Mouse (Mus musculus) cerebellum, postnatal 10 days (tissue): ENCODE measurements at regions not wholly inside any gene's neighbourhood (a gene's known extent, or its start where the extent isn't known, plus 50 kb on each side); places are given as distances from the start of the nearest gene placed in this dataset.

Experiments used
- DNase-seq, 2 experiments: peaks; one replicate each; pipeline ENCODE4 v3.0.0; 2021; ENCODE audit warnings: mixed read lengths in 2 of 2

DNA sequence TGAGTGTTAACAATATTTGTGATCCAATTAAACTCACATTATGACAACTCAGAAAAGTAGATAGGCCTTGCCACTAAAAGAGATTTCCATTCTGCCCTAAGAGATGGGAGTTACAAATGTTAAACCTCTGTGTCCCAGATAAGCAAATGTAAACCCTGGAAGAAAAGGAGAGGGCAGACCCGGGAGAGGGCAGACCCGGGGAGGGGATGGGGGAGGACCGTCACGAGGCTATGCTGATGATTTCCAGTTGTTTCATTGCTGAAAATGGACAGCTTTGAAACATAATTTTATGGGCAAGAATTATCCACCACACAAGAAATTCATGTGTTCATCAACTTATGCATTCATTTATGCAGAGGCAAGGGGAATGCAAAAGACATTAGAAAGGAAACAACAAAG is 159.7 kb upstream of the Cited2 start:
- no peak for DNase-seq

DNA sequence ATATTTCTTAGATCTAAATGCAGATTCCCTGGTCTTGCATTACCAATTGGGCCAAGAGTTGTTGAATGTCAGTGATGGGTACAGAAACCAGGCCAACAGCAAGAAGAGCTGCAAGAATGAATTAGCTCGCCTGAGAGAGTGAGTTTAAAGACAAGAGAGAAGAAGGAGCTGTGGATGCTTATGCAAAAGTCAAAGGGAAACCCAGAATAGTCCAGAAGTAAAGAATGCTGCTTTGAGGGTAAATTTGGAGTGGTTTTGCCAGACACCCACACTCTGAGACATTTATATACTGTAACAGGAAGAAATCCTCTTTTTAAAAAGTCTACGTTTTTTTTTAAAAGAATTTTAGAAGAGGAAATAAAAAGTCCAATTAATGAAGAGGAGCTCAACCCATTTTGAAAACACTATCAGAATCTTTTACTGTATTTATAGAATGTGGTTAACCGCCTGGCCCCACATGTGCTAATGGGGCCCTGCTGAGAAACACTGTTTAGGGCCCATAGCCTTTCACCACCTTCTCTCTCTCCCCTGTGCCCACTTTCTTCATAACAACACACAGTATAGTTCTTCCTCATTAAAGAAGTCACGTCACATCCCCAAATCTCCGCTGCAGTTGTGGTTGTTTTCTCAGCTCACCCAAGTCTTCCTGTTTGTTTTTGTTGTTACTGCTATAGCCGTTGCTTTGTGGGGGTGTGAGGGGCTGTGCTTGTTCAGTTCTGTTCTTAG is 158.0 kb upstream of the Cited2 start:
- no peak for DNase-seq

DNA sequence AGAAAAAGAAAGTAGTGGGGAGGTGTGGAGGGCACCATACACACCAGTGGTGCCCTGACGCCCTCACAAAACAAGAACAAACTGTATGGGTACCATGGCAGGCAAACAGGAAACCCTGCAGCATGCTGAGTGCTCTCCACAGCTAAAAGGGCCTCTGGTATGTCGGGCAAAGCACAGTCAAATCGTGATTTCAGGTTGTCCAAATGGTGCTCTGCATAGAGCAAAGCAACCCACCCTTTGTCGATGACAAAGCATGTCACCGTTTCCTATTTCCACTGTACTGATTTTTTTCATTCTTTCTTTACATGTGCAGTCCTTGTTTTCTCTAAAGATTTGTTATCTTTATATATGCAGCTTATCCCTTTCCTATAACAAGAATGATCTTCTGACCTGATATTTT is 156.0 kb upstream of the Cited2 start:
- DNase-seq, result no peak

DNA sequence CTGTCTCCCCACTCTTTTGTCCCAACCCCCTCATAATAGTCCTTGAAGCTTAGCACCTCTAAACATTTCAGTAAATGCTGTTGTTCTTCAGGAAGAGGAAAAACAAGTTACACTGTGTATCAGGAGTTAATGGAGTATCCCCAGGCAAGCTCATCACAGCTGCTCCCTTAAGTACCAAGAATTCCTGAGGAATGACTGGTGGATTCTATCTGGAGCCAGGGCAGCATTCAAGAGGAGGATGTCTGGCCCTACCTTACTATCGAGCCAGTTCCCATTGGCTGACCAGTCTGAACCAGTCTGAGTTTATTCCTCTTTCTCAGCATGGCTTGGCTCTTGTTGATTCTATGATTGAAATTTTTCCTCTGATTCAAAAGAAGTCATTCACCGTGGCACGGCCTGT is 155.4 kb upstream of the Cited2 start:
- DNase-seq, result no peak

DNA sequence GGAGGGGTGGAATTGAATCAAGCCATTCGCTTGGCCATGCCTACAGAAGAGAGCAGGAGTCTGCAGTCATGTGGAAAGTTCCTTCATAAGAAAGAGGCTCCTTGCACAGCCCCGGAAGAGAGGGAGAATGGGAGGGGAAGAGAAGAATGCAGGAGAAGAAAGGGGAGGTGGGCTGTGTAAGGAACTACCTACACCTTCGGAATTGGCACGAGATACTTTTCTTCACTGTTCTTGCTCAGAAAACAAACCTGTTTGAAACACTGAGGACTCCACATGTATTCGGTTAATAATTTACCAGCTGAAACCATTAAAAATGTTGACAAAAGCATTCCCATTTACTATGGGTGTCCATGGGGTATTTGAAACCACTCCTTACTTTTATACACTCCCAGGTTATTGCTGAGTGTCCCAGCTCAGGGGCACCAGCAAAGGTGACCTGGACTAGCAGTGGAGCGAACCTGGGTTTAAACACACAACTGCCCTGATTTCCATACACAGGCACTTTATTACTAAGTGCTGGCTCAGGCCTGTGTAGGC is 153.4 kb upstream of the Cited2 start:
- no peak for DNase-seq

DNA sequence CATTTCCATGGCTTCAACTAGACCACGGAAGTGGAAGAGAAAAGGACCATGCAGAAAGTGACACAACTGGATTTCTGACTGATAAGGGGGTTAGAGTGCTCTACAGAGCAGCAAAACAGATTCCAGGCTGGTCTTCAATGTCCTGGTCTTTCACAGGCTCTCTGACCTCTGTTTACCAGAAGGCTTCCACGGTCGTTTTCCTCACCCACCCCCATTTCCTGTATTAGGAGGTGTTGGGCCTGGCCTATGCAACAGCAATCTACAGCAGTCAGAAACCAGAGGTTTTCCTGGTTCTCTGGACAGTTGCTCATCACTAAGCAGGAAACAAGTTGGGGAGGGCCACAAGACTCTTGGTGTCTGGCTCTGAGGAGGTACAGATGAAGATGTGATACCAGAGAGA is 148.1 kb upstream of the Cited2 start:
- no peak for DNase-seq

DNA sequence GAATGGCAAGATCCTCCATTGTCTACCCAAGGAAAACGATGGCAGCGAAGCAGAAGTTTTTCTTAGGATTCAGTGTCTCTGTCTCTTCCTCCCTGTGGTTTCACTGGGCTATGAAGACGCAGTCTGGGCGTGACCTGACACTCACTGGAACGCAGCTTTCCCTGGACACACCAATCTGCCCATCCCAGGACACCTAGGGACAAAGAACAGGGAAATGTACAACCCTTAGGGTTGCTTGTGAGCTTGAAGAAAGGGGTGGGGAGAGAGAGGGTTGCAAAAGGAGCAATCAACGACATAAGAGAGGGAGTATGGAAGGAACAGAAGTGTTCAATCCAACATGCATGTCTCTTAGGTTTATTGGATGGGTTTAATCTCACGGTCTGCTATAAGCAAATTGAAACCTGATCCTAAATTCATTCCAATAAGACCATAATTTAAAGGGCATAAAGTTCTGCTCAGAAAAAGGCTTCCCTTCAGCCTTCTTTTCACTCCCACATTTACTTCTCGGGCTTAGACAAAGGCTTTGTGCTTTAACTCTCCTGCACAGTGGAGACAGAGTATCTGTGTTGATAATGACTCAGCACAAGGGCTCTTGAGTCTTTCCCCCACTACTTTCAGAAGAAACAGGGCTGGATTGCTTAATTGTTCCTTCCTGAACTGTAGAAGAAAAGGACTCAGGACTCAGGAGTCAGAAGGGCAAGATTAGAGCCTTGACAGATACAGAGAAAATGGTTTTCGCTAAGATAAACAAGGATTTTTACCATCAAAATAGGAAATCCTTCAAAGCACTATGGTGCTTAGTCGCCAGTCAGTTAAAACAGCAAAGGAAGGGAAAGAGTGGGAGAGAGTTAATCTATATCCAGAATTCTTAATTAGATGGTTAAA is 147.3 kb upstream of the Cited2 start:
- DNase-seq, result no peak

DNA sequence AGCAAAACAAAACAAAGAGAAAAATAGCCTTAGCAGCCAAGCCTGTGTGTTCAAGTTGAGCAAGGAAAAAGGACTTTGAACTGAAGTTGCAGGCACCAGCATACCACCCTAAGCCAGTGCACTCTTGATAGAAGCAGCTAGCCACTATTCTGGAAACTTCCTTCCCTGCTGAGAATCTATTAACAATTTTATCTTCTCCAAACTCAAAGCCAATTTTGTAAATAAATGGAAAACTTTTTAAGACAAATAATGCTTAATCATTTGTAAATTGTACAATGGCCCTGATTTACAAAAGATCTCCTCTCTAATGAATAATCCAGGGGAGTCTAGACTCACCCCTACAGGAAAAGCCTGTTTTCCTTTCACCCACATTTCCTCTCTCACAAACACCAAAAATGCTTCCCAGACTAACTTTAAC is 146.7 kb upstream of the Cited2 start:
- no peak for DNase-seq

DNA sequence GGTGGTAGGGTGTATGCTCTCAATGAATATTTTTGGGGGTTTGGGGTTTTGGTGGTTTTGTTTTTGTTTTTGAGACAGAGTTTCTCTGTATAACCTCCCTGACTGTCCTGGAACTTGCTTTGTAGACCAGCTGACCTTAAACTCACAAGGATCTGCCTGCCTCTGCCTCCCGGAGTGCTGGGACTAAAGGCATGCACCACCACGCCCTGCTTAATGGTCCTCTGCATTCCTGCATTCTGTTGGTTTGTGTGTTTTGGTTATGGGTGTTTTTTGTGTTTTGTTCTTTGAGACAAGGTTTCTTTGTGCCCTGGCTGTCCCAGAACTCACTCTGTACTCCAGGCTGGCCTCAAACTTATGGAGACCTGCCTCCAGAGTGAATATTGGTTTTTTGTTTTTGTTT is 143.6 kb upstream of the Cited2 start:
- no peak for DNase-seq

DNA sequence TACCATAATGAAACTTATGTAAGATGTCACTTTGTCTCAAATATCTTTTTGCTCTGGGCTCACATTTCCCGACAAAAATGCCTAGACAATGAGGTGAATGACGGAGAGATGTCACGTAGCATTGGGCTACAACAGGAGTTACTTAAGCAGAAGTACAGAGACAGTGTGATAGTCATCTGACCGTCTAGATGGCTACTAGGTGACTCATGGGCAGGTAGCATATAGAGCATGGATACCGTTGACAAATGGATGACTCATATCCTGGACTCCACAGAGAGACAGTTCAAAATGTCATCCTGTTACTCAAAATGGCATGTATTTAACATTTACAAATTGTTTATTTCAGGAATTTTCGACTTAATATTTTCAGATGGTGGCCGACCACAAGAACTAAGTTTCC is 138.2 kb upstream of the Cited2 start:
- DNase-seq, result no peak

DNA sequence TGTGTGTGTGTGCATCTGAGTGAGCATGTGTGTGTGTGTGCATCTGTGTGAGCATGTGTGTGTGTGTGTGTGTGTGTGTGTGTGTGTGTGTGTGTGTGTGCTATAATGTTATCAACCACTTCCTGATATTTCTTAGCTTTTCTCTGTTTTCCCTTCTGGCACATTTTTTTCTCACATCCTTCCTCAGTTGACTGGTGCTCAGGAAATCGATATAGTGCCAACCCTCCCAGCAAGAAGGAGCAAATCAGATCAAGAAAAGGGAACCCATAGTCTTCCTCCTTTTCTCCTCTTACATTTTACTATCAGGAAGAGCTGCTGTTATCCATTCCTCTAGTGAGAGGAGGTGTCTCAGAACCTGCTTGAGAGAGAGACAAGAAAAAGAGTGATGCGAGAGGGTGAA is 136.1 kb upstream of the Cited2 start:
- DNase-seq, result no peak

DNA sequence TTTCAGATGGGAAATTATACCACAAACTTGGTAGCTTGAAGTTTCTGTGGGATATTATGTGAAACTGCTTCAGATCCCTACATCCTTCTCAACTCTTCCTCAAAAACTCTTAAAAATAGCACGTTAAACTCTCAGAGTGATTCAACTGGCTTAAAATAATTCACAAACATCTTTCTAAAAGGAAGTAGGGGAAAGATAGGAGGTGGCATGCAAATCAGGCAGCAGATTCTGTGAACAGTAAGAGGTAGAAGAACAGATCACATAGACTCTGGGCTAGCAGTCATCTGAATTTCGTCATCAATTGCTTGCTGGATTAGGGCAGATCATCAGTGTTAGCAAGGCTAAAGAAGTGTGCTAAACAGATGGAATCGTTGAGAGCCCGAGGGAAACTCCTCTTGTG is 133.9 kb upstream of the Cited2 start:
- DNase-seq, result no peak

DNA sequence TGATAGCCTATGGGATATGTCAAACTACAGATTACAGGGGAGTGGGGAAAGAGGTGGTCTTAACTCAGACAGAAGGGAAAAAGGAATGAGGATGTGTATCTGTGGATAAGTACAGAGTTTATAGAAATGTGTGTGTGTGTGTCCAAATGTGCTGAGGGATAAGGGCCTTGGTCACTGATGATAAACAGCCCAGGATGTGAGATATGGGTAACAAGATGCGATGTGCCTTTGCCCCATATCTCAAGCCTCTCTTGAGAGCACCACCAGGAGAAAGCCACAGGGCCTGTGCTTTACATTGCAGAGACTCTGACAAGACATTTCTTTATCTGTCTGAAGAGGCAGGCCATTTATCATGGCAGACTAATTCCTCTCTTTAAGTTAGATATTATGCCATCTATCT is 132.8 kb upstream of the Cited2 start:
- DNase-seq, result no peak

DNA sequence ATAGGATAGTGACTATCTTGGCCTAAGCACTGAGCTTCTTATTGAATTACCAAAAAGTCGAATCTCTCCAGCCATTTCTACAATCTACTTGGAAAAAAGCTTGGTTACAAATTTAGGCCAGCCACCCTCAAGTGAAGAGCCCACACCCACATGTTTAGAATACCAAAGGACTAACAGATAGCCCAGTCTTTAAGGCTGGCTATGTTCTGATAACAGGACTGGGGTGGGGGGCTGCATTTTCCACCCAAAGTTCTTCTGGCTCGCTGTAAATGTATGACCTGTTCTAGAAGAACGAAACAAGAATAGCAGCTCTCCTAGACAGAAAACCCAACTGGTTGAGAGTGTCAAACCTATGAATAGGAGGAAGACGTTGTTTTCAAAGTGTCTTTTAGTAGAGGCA is 130.6 kb upstream of the Cited2 start:
- DNase-seq, result no peak

DNA sequence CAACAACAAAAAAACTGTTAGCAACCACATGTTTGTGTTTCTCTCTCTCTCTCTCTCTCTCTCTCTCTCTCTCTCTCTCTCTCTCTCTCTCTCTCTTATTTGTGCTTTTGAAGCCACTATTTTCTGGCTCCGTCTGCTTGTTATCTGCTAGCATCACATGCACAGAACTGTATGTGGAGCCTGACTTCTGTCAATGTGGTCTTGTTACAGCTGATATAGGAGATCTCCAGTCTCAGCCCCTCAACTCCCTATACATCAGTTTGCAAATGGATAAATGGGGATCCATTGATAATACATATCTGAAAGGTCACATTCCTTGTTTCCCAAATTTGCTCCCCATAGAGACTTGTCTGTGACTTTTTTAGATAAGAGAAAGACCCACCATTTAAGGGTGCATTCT is 126.9 kb upstream of the Cited2 start:
- DNase-seq, result no peak

DNA sequence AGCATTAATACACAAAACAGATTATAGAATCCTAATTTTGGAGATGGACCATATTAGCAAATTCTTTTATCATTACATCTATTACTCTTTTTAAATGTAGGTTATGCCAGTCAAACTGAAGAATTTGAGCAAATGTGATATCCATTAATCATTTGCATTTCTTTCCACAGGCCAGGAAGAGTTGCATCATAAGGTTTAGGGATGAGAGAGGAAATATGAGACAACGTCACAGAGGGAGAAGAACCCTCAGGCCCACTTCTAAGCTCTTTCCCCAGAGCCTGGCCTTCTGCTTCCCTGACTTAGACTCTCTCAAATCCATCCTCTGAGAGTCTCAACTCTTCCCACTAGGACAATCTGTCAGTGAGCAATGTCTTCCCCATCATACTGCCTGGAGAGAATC is 126.3 kb upstream of the Cited2 start:
- DNase-seq, result no peak

DNA sequence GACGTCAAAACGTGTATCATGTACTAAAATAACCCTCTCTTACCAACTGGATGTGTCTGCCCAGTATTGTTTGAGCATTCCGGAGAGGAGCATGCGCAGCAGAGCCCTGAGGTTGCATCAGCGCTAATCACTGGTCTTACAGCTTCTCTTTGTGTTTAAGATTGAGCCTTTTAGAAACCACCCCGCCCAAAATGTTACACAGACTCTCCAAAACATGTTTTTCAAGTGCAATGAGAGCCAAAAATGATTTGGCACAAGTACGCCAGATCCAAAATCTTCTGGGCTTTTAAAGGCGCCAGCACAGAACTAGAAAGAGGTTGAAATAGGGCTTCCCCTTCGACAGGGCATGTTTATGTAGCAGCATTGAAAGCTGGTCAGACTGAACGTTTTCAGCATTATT is 123.8 kb upstream of the Cited2 start:
- DNase-seq, result peak; percentile 31 to 49

DNA sequence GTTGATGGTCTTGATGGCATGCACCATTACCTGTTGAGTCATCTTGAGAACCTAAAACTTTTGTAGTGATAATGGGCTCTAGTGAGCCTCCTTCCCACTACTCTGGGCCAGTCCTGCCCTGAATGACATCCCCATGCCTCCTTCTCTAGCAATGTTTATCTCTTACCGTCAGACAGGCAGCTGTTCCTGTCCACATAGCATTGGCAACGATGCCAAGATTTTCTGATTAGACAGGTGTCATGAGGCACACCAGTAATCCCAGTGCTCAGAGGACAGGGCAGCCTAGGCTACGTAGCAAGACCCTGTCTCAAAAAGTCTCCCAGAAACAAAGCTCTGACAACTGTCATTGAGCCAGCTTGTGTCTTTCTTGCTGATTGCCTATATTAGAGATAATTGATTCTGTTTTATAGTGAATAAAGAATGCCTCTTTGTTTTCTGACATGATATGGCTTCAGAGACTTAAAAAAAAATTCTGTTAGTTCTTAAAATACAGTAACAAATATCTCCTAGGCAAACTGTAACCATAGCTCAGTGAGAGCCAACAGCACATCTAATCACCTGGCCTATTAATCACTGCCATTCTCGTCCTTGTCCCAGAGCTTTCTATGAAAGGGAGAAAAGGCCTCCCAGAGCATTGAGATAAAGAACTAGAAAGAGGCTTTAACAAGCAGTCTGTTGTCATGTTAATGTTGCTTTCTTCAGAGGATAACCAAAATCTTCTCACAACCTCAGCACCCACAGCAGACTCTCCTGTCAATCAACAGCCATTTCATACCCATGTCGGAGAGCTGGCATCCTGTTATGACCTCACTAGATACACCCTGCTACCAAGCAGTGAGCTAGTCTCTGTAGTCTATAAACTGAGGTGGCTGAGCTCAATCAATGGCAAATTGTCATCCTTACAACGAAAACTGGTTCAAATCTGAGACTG is 122.9 kb upstream of the Cited2 start:
- peak in 1 of 2 experiments; percentile 6 for DNase-seq

DNA sequence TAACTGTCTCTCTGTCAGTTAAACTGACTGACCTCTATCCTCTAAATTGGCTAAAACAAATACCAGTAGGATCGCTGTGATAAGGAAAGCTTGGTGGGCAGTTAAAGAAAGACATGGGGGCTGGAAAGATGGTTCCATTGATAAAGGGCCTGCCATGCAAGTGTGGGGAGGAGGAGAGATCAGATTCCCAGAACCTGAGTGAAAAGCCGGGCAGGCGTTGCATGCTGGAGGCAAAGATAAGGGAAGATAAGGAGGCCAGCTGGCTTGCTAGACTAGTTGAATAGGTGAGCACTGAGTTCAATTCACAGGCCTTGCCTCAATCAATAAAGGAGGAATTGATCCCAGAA is 122.3 kb upstream of the Cited2 start:
- DNase-seq, result no peak

DNA sequence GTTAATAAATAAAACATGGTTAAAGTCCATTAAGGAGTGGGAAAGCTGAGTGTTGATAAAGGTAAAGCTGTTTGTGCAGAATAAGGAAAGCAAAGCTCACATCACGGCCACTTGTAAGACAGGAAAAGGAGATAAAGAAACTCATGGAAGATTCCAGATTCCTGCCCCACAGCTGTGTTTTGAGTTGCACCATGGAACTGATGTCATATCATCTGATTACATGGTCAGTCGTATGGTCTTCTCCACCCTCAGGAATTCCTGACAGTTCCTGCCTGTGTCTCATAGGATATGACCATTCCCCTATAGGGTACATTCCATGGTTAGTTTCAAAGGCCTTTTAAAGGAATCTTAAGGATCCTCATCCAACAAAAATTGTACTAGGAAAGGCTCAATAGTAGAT is 120.6 kb upstream of the Cited2 start:
- no peak for DNase-seq

DNA sequence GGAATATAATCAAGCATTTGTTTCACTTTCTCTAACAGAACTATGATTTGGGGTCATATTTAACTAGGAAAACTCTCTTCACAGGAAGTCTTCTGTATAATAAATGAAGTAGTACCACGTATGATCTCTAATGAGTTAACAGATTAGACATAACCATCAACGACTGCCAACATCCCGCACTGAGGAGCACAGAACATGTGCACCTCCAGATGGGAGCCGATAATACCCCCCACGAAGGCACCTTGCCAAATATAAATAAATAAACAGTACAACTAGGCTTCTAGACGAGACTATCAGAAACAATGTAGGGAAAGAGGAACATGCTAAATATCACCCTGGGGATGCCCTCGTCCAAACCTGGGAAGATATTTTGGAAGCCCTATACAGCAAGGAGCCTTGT is 114.8 kb upstream of the Cited2 start:
- peak; percentile 30 to 44 for DNase-seq

DNA sequence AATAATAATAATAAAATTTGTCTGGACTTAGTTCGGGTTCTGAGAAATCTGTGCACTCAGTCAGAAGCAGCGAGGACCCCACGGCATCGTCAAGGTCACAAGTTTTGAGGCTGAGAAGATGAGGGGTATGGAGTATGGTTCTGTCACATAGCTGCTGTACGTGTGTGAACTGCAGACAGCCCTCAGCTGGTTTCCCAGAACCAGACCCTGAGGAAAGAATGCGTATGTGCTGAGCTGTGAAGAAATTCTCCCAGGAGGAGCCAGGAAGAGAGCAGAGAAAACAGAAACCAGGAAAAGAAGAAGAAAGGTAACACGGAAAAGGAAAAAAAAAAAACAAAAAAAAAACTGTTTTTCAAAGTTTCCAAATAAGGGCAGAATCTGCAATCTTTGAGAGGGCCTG is 112.4 kb upstream of the Cited2 start:
- no peak for DNase-seq

DNA sequence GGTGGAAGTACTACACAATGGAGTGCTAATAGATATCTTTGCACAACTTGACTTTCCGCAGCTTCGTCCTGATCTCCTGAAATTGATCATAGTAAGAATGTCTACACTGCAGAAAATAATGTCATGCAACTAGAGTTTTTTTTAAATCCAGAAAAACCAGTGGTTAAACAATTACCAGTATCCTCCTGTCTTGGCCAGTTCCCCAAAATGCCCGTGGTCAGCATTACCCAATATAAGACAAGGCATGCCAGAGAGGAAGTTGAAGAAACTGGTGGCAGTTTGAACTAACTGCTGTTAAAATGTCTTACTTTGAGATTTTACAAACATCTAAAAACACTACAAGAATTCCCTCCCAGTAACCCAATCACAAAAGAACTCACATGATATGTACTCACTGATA is 109.7 kb upstream of the Cited2 start:
- no peak for DNase-seq
